Mouse (Mus musculus) erythroblast, embryonic 14.5 days (primary cell): ENCODE data around the gene Triml2. TPM values are rescaled to one million over a fixed set of nuclear protein-coding genes. Genes with fewer than 3 reads are reported as not detected.

Source experiments
- H3K27me3 ChIP-seq: 2 replicates; pipeline ENCODE4 v1.6.1; 2012; ENCODE audit warnings: inconsistent platforms; ENCODE audit not compliant: control insufficient read depth
- H3K36me3 ChIP-seq: 2 replicates; pipeline ENCODE4 v1.6.1; 2012; ENCODE audit warnings: mild to moderate bottlenecking, inconsistent platforms; ENCODE audit not compliant: control insufficient read depth
- H3K4me1 ChIP-seq: 2 replicates; pipeline ENCODE4 v1.6.1; 2012; ENCODE audit warnings: inconsistent platforms; ENCODE audit not compliant: control insufficient read depth
- H3K4me3 ChIP-seq: replicated peaks from 2 replicates; pipeline ENCODE3; 2012; ENCODE audit warnings: moderate library complexity, mild to moderate bottlenecking, inconsistent platforms
- H3K9me3 ChIP-seq: 2 replicates; pipeline ENCODE4 v1.6.1; 2012; ENCODE audit warnings: low read length, inconsistent platforms, mixed read lengths; ENCODE audit not compliant: control insufficient read depth
- GATA1 ChIP-seq: IDR thresholded peaks from 2 replicates; pipeline ENCODE4 v1.6.1; 2012; ENCODE audit warnings: low read length, inconsistent platforms, mixed read lengths
- TAL1 ChIP-seq: IDR thresholded peaks from 3 replicates; pipeline ENCODE4 v1.6.1; 2012; ENCODE audit warnings: low read length, inconsistent platforms, mixed read lengths
- polyA plus RNA-seq: library from polyadenylated mRNA; stranded (reverse); fragments of >175 nt; gene quantifications from 2 replicates; pipeline ENCODE4 v1.2.3, GENCODE M21; 2012

Gene Triml2
- polyA plus RNA-seq, 1 experiment, result not detected

DNA sequence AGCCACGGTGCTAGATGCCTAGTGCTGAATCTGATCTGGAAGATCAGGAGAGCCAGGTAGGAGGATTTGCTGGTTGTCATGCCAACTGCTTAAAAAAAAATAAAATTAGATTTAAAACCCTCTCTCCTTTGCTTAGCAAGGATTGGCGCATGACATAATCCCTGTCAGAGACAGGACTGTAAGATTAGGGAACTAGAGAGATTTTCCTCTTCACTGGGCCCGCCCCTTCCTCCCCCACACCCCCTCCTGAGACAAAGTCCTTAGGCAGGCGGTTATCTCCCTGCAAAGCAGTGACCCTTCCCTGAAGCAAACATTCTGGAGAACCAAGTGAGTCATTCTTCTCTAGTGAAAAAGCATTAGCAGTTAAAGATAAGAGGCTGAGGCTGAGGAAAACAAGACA lies 1.2 kb upstream of the Triml2 start:
- TF ChIP-seq TAL1 (no peak), GATA1 (no peak)
- Histone ChIP-seq H3K4me3 (no peak overlapping the region), H3K4me1 (no peaks in the 10 kb centered on the region), H3K36me3 (no peaks in the 10 kb centered on the region), H3K27me3 (no peaks in the 10 kb centered on the region), H3K9me3 (peaks cover 5% of the 10 kb centered on the region)

DNA sequence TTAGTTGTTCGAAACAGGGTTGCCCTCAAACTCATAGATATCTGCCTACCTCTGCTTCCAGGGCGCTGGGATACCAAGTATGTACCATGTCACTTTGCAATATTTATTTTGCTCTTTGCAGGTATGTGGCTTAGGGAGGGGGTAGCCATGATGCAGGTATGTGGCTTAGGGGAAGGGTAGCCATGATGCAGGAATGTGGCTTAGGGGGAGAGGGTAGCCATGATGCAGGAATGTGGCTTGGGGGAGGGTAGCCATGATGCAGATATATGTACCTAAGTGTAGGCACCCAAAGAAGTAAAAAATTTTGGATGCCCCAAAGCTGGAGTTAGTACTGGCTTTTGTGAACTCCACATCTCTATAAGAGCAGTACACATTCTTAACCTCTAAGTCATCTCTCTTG lies 1.9 kb downstream of the Triml2 start:
- no peak overlapping the region for H3K4me3 ChIP-seq
- no peaks in the 10 kb centered on the region for H3K36me3 ChIP-seq
- H3K4me1 ChIP-seq, result no peaks in the 10 kb centered on the region
- TF ChIP-seq TAL1 (no peak), GATA1 (no peak)
- peaks cover 5% of the 10 kb centered on the region for H3K9me3 ChIP-seq
- no peaks in the 10 kb centered on the region for H3K27me3 ChIP-seq

DNA sequence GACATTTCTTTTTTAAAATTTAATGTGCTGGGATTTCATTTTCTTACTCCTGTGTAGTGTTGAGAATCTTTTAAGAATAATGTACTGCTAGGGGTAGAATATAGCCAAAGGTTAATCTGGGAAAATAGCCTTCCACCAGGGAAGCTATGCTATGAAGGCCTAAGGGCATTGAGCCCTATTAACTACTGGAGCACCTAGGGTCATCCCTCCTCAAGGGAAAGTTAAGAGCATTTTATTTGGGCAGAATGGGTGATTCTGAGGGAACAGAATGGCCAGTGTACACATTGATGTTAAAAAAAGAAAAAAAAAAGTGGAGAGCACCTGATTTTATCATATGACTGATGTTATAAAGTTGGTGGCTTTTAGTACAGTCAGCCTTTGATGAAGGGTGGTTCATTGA lies 35.2 kb downstream of the Triml2 start:
- Histone ChIP-seq H3K4me1 (no peaks in the 10 kb centered on the region), H3K9me3 (peaks cover 6% of the 10 kb centered on the region; the same call in 1 of the 2 replicates), H3K36me3 (no peaks in the 10 kb centered on the region), H3K27me3 (no peaks in the 10 kb centered on the region), H3K4me3 (no peak overlapping the region)
- no peak for TF ChIP-seq TAL1
- no peak for TF ChIP-seq GATA1

DNA sequence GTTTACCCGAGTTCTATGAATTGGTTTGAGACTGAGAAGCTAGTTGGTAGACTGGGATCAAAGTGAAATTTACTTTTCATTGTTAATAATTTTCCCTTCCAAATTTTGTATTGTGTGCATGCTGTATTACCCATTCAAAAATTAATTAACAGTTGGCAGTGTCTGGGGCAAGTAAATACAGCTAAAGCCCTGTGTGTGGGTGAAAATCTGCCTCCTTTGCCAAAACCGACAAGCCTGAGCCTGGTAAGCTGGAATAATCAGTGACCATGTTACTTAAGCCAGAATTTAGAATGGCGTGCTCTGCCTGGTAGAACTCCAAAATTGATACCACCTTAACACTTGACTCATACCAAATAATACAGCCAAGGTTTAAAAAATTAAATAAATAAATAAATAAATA lies 63.0 kb downstream of the Triml2 start:
- Histone ChIP-seq H3K36me3 (no peaks in the 10 kb centered on the region), H3K9me3 (peaks cover 2% of the 10 kb centered on the region; the same call in 1 of the 2 replicates), H3K4me1 (no peaks in the 10 kb centered on the region), H3K4me3 (no peak overlapping the region), H3K27me3 (no peaks in the 10 kb centered on the region)
- TF ChIP-seq GATA1 (no peak), TAL1 (no peak)

Other genes with a start within 250 kb of the Triml2 start
- not detected in 2 replicates for gene Triml1, start 39.1 kb upstream of the Triml2 start, polyA plus RNA-seq
- gene Zfp42, start 126.4 kb downstream of the Triml2 start, polyA plus RNA-seq, result not detected in 2 replicates